Mouse (Mus musculus) retina, postnatal 7 days (tissue): ENCODE data around the gene Bmyc.
"Not testable (repeated sequence)": the region's sequence is repeated elsewhere in the genome, so short reads cannot be mapped to it uniquely, and the experiment has no call there.

Source experiments
- DNase-seq: peaks from one replicate; pipeline ENCODE4 v3.0.0-alpha.2; 2012; ENCODE audit warnings: low read depth, low spot score

The Bmyc gene

DNA sequence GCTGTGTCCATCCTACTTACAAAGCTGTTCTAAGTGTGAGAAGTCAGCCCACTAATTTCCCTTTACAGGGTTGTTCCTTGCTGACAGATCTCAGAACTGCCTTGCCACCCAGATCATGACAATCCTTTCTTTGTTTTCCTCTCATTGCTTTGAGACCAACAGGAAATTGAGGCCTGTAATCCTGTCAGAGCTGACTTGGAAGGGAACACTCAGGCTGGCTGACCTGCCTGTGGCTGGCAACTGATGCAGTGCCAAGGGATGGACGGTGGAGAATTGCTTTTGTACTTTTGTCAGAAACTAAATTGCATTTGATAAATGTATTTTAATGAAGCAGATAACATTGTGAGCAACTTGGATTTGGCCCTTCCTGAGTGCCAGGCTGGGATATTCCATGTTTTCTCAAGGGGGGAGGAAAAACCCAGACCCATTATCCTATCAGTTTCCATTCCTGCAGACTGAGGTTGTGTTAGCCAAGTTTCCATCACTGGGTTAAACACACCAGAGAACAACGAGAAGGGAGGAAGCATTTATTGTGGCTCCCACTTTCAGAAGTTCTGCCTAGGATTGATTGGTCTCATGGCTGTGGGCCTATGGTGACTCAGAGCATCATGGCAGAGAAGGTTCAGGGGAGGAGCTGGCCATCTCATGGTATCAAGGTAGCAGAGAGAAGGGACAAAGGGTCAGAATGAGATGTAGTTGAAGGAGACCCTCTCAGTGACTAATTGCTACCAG is 26.8 kb downstream of the Bmyc start:
- DNase-seq = no peak

DNA sequence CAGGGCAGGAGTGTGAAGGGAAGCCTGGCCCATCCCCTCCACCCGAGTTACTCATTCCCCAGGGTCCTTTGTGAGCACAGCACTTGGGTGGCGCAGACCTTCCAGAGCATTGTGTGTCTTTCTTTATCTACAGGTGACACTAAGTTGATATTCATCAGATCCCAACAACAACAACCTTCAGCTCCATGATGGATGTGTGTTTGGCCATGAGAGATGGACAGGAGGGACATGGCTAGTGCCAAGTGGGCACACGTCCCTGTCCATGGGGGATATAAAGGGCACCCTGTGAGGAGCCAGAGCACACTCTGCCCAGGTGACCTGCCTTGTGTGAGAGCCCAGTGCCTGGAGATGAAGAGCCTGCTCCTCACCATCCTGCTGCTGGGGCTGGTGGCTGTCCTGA is 30.2 kb downstream of the Bmyc start, which contains the start of gene Obp2b:
TSS of gene Obp2b (plus strand) at position 301 of the 400 bp plus-strand sequence.
- DNase-seq = not testable (repeated sequence)

GRCm38 (mm10) chr2:25741671-25742070 is 35.1 kb downstream of the Bmyc start:
- no peak for DNase-seq

- DNase-seq = no peak
Measured at GRCm38 (mm10) chr2:25754201-25754600, 47.7 kb downstream of the Bmyc start.
